Mouse (Mus musculus) E14TG2a.4 (cell line): ENCODE measurements around the gene Kdelr3.

ENCODE experiments used
- CTCF ChIP-seq: conservative IDR thresholded peaks from 2 replicates; pipeline ENCODE4 v1.5.1; 2014; ENCODE audit warnings: low read length
- NANOG ChIP-seq: IDR thresholded peaks from 2 replicates; pipeline ENCODE4 v1.6.1; 2014; ENCODE audit warnings: borderline replicate concordance, low read length, mixed read lengths
- POU5F1 ChIP-seq: IDR thresholded peaks from 2 replicates; pipeline ENCODE4 v1.6.1; 2014; ENCODE audit warnings: low read length, borderline replicate concordance

GRCm38 (mm10) chr15:79533796-79534195, 17.6 kb downstream of the Kdelr3 start:
- TF ChIP-seq CTCF (no peak), POU5F1 (no peak), NANOG (no peak)
